Mouse (Mus musculus): ENCODE results near the gene Kdm5a.

GRCm38 (mm10) chr6:120390054-120390453, 26.1 kb downstream of the Kdm5a start:
- TF ChIP-seq CTCF (IDR thresholded peaks at IDR 0.05; ENCODE audit: low read depth, low read length) (no peak), GATA2 (IDR thresholded peaks at IDR 0.05; ENCODE audit: borderline replicate concordance, low read depth, low read length) (no peak), GATA1 (IDR thresholded peaks at IDR 0.05; ENCODE audit: borderline replicate concordance, low read length) (no peak)

All from G1E (cell line).